Mouse (Mus musculus) spleen, adult 2 months (tissue): ENCODE data around the gene Mtap. TPM values are rescaled to one million over a fixed set of nuclear protein-coding genes. Genes with fewer than 3 reads are reported as not detected.

Experiments
- DNase-seq, 2 experiments: peaks; one replicate each; pipeline versions ENCODE4 v3.0.0 to v3.0.0-alpha.2; 2012 to 2021; ENCODE audit warnings: low spot score in 2 of 2, low read depth in 1 of 2
- H3K27ac ChIP-seq: fragments of 200-500 bp; 2 replicates; pipeline ENCODE4 v1.5.1; 2012; ENCODE audit warnings: low read length, inconsistent platforms; ENCODE audit not compliant: insufficient read depth
- H3K27me3 ChIP-seq: fragments of 200-500 bp; 2 replicates; pipeline ENCODE4 v1.6.1; 2012; ENCODE audit warnings: mild to moderate bottlenecking, moderate library complexity, low read length, inconsistent platforms; ENCODE audit not compliant: control insufficient read depth, insufficient read depth
- H3K36me3 ChIP-seq: fragments of 200-500 bp; 2 replicates; pipeline ENCODE4 v1.6.1; 2012; ENCODE audit warnings: mild to moderate bottlenecking, low read length, inconsistent platforms; ENCODE audit not compliant: control insufficient read depth, insufficient read depth
- H3K4me1 ChIP-seq: fragments of 200-500 bp; 2 replicates; pipeline ENCODE4 v1.6.1; 2011; ENCODE audit warnings: inconsistent platforms; ENCODE audit not compliant: control insufficient read depth, insufficient read depth, insufficient read length
- H3K4me3 ChIP-seq: fragments of 200-500 bp; 2 replicates; pipeline ENCODE4 v1.5.1; 2011; ENCODE audit warnings: mild to moderate bottlenecking, inconsistent platforms; ENCODE audit not compliant: insufficient read depth, insufficient read length; ENCODE audit errors: extremely low read depth
- CTCF ChIP-seq: fragments of 200-500 bp; IDR thresholded peaks from 2 replicates; pipeline ENCODE4 v1.5.1; 2011; ENCODE audit warnings: mild to moderate bottlenecking, inconsistent platforms; ENCODE audit not compliant: insufficient read depth, insufficient read length, insufficient replicate concordance; ENCODE audit errors: extremely low read depth
- POLR2A ChIP-seq: fragments of 200-500 bp; IDR thresholded peaks from 2 replicates; pipeline ENCODE4 v1.6.1; 2011; ENCODE audit warnings: low read depth, low read length, inconsistent platforms
- WGBS: fragments of 180-500 bp; shearing (Covaris S2); methylation state at CpG from one replicate; pipeline ENCODE4 v1.1.7; 2018; 5-methylcytosine and 5-hydroxymethylcytosine counted together
- polyA plus RNA-seq: library from polyadenylated mRNA; depleted of rRNA; stranded (reverse); fragments of >200 nt; gene quantifications from 2 replicates; pipeline ENCODE4 v1.2.3, GENCODE M21; 2012; rRNA removed

The Mtap gene
- 2.7 and 3.7 TPM in 2 replicates for polyA plus RNA-seq

GRCm38 (mm10) chr4:89136906-89137541 is at the start of gene Mtap:
Mtap (plus strand) TSS chr4:89137122.
- Histone ChIP-seq H3K27ac (peak within 1 kb of the TSS; percentile 76), H3K27me3 (no peaks in the 10 kb centered on the region), H3K4me1 (peaks cover 3% of the 10 kb centered on the region), H3K4me3 (peak within 1 kb of the TSS; percentile 67), H3K36me3 (no peaks in the 10 kb centered on the region)
- WGBS, result 2% methylated on average over 29 of the region's 31 CpGs
- TF ChIP-seq CTCF, result no peak
- no peak for TF ChIP-seq POLR2A
- DNase-seq, result peak; percentile 41 to 76

GRCm38 (mm10) chr4:89089110-89089509 is 47.8 kb upstream of the Mtap start:
- DNase-seq, result no peak

GRCm38 (mm10) chr4:89090217-89090616 is 46.7 kb upstream of the Mtap start:
- no peak for TF ChIP-seq POLR2A
- no peak for TF ChIP-seq CTCF
- 74% methylated on average over 6 of the region's 6 CpGs for WGBS
- no peak overlapping the region for H3K4me3 ChIP-seq

More at GRCm38 (mm10) chr4:89089110-89089509, 47.8 kb upstream of the Mtap start:
- H3K27me3 ChIP-seq, result no peaks in the 10 kb centered on the region
- H3K4me3 ChIP-seq, result no peak overlapping the region
- no peak overlapping the region for H3K27ac ChIP-seq
- no peak for TF ChIP-seq CTCF
- TF ChIP-seq POLR2A, result no peak
- no peaks in the 10 kb centered on the region for H3K36me3 ChIP-seq
- H3K4me1 ChIP-seq, result no peaks in the 10 kb centered on the region
- WGBS, result 91% methylated on average over 7 of the region's 7 CpGs

GRCm38 (mm10) chr4:89092153-89092552 is 44.8 kb upstream of the Mtap start:
- Histone ChIP-seq H3K27me3 (no peaks in the 10 kb centered on the region), H3K4me3 (no peak overlapping the region), H3K4me1 (no peaks in the 10 kb centered on the region), H3K36me3 (no peaks in the 10 kb centered on the region), H3K27ac (no peak overlapping the region)
- no peak for TF ChIP-seq CTCF
- no peak for TF ChIP-seq POLR2A
- WGBS, result 58% methylated on average over 5 of the region's 5 CpGs
- no peak for DNase-seq

More at GRCm38 (mm10) chr4:89090217-89090616, 46.7 kb upstream of the Mtap start:
- no peak overlapping the region for H3K27ac ChIP-seq
- no peaks in the 10 kb centered on the region for H3K4me1 ChIP-seq
- H3K27me3 ChIP-seq, result no peaks in the 10 kb centered on the region
- H3K36me3 ChIP-seq, result no peaks in the 10 kb centered on the region
- no peak for DNase-seq

GRCm38 (mm10) chr4:89094773-89095172 is 42.1 kb upstream of the Mtap start:
- H3K36me3 ChIP-seq, result no peaks in the 10 kb centered on the region
- no peaks in the 10 kb centered on the region for H3K27me3 ChIP-seq
- H3K27ac ChIP-seq, result no peak overlapping the region
- 93% methylated on average over 5 of the region's 5 CpGs for WGBS
- no peaks in the 10 kb centered on the region for H3K4me1 ChIP-seq
- no peak overlapping the region for H3K4me3 ChIP-seq
- DNase-seq, result no peak
- TF ChIP-seq POLR2A (no peak), CTCF (no peak)

- Histone ChIP-seq H3K4me3 (no peak overlapping the region), H3K27ac (no peak overlapping the region), H3K4me1 (no peaks in the 10 kb centered on the region), H3K36me3 (no peaks in the 10 kb centered on the region), H3K27me3 (no peaks in the 10 kb centered on the region)
- TF ChIP-seq POLR2A, result no peak
- TF ChIP-seq CTCF, result no peak
- 80% methylated on average over 5 of the region's 5 CpGs for WGBS
- DNase-seq, result no peak
Observed at GRCm38 (mm10) chr4:89098261-89098660, 38.7 kb upstream of the Mtap start.

GRCm38 (mm10) chr4:89101276-89101675 is 35.6 kb upstream of the Mtap start:
- TF ChIP-seq POLR2A (no peak), CTCF (no peak)
- Histone ChIP-seq H3K4me1 (no peaks in the 10 kb centered on the region), H3K4me3 (no peak overlapping the region), H3K36me3 (no peaks in the 10 kb centered on the region), H3K27me3 (no peaks in the 10 kb centered on the region), H3K27ac (no peak overlapping the region)
- 82% methylated on average over 3 of the region's 3 CpGs for WGBS
- DNase-seq, result no peak
